Mouse (Mus musculus) NIH3T3 (cell line): Measurements from ENCODE around the gene Tsen2.

Experiments
- DNase-seq: peaks from one replicate; pipeline ENCODE4 v3.0.0-alpha.2; 2012; ENCODE audit warnings: low read depth

Gene Tsen2

DNA sequence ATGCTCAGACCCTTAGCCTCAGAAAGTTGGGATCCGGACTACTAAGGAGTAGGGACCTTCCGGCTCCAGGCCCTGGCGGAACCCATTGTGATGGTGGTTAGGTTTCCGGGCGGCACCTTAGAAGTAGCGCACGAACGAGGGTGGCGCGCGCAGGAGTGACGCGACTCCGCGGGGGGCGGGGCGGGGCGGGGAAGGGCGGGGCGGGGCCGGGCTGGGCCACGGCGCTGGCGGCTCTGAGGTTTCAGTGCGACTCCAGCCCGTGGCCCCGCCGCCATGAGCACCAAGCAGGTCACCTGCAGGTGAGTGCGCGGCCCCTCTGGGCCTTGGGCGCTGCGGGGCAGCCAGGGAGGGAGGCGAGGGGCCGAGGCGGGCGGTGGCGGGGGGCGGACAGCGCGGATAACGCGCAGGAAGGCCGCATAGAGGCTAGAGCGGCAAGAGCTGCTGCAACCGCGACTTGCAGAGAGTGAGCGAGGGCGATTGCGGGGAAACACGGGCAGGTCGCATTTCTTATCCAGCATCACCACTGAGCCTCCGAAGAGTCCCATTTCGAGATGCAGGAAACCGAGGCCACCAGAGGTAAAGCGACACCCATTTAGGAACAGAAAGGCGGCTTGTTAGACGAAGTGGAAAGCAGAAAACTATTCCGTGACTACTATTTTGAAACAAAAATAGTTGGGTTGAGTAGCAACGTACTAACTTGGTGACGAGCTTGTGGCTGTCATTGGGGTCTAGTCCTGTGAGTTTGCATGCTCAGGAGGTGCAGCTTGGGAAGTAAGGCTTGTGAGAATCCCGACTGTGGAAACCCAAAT lies 57.5 kb downstream of the Tsen2 start, which contains the start of gene Mkrn2:
TSS of gene Mkrn2 (plus strand) at position 188 of the 809 bp plus-strand sequence.
- peak; percentile 96 for DNase-seq

DNA sequence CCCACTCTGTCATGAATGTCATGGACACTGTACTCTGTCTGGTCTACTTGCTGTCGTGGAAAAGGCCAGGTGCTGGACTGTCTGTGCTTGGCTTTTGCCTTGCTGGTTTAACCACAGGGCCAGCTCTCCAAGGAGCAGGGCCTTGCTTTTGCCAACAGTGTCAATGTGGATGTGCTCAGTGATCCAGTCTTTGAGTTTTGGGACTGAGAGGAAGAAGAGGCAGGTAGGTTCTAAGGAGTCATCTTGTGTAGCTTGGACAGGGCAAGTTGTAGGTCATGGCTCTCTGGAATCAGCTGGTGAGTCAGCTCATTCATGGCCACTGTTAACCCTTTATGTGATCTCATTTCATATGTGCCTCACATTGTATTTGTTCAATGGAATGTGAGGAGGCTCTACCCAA lies 62.0 kb downstream of the Tsen2 start:
- no peak for DNase-seq

DNA sequence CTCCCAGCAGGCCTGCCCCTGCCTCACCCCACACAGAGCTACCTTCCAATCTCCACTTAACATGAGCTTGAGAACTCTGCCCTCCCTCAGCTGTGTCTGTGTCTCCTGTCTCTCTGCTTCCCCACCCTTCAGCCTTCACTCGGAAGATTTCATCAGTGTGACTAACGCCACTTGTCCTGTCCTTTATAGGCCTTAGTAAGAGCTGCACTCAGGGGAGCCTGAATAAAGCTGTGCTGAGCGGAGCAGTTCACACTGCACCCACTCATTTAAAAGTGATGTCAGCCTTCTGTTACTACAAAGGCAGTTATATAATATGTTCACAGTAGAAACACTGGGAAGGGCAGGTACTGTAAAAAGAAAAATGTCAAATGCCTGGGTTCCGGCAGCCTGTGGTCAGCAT lies 63.0 kb downstream of the Tsen2 start:
- DNase-seq, result no peak

DNA sequence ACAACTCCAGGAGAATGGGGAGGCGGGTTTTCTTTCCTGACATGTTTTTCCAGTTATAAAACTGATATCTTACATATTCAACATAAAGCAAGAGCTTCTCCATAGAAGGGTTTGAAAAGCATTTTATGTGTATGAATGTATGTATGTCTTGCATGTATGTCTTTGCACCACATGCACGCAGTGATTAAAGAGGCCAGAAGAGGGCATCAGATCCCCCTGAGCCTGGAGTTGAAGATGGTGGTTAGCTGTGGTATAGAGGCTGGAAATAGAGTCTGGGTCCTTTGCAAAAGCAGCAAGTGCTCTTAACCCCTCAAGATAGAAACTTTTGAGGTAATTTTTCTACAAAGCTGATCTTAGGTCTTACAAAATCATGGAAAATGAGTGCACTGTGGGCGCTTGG lies 64.7 kb downstream of the Tsen2 start:
- peak; percentile 56 for DNase-seq

DNA sequence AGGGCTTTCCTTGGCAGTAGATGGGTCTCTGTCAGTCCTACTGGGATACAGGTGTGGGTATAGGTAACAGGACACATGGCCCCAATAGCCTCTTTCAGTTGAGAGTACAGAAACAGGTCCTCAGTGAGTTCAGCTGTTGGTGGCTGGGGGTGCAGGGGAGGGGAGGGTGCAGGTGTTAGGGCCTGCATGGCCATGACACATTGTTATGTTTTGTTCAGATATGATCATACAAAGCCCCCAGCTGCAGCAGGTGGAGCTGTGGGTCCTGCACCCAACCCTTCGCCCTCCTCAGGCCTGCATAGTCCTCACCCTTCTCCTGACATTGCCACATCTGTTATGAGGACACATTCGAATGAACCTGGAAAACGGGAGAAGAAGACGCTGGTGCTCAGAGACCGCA lies 65.8 kb downstream of the Tsen2 start:
- no peak for DNase-seq

DNA sequence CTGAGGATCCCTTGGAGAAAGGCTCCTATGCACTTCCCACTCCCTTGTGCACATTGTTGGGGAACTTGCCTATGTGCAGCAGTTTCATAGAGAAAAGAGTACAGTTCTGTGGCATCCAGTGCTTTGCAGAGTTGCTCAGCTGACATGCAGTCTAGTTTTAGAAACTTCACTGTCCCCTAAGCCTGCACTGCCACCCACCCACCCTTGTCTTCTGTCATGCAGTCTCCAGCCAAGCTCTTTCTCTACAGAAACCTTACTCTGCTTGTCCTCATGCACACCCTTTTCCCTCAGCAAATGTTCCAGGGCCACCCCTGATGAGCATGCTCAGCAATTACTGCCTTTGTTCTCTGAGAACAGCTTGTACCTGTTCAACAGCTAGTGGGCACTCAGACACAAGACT lies 69.3 kb downstream of the Tsen2 start:
- DNase-seq, result no peak

DNA sequence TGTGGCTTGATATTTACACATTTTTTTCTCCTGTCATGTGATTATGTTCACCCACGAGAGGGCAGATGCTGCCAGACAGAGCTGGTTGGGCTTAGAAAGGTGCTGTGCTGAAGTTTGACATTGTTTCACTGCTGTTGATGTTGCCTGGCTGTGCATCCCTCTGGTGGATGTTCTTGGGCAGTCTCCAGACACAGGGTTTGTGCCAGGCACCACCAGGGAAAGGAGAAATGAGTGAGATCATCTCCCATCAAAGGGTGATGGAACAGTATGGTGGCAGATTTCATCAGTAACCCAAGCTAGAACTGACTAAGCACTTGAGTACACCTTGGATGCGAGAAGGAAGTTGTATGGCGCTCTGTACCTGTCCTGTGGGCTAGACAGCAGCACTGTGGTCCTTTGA lies 71.5 kb downstream of the Tsen2 start:
- DNase-seq, result peak; percentile 53

DNA sequence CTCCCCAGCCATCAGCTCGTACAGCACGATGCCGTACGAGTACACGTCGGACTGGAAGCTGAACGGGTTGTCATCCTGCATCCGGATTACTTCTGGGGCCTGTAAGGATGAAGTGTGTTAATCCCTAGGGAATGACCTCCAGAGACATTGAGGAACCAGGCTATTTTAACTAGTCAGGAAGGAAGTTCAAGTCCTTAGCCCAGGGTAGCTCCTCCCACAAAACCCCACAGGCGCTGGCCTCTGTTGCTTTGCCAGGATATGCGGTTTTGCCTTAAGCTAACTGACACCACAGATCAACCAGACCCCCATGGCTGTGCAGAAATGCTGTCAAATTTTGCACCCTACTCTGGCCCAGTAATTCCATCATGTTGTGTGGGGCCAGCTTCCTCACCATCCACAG lies 75.4 kb downstream of the Tsen2 start:
- no peak for DNase-seq

DNA sequence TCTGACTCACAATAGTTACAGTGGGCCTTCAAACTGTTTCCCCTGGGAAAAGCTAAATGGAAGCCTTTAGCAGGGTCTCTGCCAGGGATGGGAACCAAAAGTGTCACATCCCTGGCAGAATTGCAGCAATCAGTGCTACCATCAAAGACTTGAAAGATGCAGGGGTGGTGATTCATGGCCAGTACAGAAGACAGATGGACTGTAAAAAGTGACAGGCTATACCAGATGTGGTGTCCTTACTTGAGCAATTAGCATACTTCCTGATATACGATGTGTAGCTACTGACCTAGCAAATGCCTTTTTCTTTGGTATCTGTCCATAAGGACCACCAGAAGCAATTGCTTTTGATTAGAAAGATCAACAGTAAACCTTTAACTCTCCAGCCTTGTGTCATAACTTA lies 76.5 kb downstream of the Tsen2 start:
- peak; percentile 21 for DNase-seq

DNA sequence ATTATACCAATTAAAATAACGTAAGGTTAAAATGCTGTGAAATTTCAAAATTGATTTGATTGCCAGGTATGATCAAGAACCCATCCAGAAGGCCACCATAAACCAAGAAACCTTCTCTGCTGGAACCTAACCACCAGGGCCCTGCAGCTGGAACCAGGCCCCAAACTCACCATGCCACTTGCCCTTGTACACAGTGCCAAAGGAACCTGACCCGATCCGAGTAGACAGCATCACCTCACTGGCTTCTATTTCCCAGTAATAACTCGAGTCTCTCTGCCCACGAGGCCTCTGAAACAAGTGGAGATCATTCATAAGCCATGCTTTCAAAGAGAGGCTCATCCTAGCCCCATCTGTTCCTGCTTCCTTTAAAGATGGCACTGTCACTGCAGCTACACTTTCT lies 81.7 kb downstream of the Tsen2 start:
- DNase-seq, result no peak
